Mouse (Mus musculus) liver (tissue): ENCODE data around the gene Ear1.
"Not testable (repeated sequence)": the region's sequence is repeated elsewhere in the genome, so short reads cannot be mapped to it uniquely, and the experiment has no call there.

Experiments used
- DNase-seq: peaks from one replicate; pipeline ENCODE4 v3.0.0-alpha.2; 2020; ENCODE audit warnings: mixed read lengths

Gene Ear1

GRCm38 (mm10) chr14:43875417-43875816, at the start of gene Ear1:
Ear1 (minus strand) TSS chr14:43875517.
- not testable (repeated sequence) for DNase-seq

- DNase-seq, result peak; percentile 84
Observed at GRCm38 (mm10) chr14:43924688-43925403, 49.5 kb upstream of the Ear1 start, which contains the start of gene Gm8113. Gm8113 (plus strand) TSS chr14:43925390.

DNA sequence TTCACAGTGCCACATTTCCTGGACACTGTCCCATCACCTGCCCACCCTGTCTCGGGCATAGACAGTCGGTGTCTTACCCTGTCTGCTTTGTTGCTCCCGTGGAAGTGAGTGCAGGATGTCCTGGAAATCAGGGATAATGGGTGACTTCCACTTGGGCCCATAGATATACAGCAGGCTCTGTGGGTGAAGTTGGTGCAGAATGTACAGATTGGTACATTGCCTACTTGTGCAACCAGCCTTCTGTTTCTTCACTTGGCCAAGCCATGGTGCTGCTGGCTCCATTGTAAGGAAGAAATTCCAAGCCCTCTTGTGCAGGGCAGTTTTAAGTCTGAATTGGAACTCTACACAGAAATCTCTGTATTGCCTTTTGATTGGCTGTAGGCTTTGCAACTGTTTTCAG, 48.1 kb upstream of the Ear1 start, which contains the start of gene Ear10:
TSS of gene Ear10 (minus strand) at position 101 of the 400 bp plus-strand sequence.
- not testable (repeated sequence) for DNase-seq

- DNase-seq, result not testable (repeated sequence)
Observed at GRCm38 (mm10) chr14:43918214-43918613, 42.9 kb upstream of the Ear1 start.

DNA sequence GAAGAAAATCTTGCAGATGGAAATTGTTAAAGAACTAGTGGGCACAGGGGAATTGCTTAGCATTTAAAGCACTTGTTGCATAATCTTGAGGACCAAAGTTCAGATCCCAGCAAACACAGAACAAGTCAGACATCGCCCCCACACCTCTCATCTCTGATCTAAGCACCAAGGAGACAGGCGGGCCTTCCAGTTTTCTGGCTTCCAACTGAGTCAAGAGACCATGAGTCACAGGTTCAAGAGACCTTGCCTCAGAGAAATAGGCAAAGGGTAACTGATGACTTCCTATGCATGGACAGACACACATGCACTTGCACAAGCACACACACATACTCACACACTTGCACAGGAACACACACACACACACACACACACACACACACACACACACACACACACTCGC, 23.3 kb upstream of the Ear1 start:
- not testable (repeated sequence) for DNase-seq

DNA sequence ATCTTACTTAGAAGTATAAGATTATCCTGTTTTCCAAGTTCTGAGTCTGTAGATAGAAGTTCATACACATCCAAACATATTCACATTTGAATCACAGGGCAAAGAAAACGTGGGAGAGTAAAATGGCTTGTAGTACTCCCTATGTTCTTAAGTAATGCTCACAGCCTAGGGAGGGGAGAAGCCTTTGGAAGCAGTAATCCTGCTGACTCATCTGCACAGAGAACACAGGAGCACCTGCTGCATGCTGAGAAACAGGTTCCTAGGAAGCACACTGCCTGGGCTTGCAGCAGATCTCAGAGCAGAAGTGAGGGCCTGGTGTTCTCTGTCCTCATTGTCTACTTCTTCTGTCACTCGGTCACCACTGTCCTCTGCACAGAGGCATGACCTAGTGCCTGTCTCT, 20.0 kb upstream of the Ear1 start:
- DNase-seq, result not testable (repeated sequence)

GRCm38 (mm10) chr14:43891288-43891687, 16.0 kb upstream of the Ear1 start:
- not testable (repeated sequence) for DNase-seq

- not testable (repeated sequence) for DNase-seq
Observed at GRCm38 (mm10) chr14:43886235-43886634, 10.9 kb upstream of the Ear1 start.

DNA sequence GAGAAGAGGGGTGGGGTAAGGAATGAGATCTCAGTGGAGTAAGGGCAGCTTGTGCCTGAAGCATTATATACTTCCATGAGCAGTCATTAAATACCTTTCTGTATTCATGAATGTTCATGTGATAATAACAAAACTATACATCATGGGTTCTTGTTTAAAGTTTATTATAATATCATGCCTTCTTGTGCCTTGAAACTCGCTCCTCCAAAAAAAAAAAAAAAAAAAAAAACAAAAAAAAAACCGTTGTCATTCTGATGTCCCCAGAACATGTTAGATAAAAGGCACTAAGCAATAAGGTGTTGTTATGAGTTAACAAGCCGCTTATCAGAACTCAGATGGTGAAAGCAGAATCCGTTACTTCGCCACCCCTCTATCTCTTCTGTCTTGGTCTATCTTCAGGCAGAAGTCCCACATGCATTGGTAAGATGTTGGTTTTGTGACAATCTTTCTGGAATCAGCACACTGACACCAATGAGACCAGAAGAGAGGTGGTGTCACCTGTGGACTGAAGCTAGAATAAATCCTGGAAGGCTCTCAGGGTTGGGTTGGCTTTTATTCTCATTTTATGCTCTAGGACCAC, 4.7 kb upstream of the Ear1 start:
- DNase-seq, result not testable (repeated sequence)

DNA sequence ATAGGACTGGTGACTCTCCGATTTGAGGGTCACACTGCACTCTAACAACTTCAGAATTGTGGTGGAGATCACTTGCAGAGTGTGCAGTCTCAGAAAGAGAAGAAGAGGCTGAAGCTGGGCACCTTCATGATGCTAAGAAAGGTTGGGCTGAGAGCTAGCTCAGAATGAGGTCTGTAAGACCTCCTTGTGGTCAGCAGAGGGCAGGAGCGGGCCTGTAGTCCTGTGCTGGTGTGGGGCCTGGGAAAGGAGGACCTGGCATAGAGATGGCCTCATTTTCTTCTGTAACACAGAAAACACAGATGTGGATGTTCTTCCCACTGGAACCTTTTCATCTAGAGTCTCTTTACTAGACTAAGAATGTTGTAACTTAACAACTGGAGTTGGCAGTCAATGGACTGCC, 2.5 kb upstream of the Ear1 start:
- not testable (repeated sequence) for DNase-seq

GRCm38 (mm10) chr14:43874862-43875261, 455 bp downstream of the Ear1 start:
- not testable (repeated sequence) for DNase-seq

DNA sequence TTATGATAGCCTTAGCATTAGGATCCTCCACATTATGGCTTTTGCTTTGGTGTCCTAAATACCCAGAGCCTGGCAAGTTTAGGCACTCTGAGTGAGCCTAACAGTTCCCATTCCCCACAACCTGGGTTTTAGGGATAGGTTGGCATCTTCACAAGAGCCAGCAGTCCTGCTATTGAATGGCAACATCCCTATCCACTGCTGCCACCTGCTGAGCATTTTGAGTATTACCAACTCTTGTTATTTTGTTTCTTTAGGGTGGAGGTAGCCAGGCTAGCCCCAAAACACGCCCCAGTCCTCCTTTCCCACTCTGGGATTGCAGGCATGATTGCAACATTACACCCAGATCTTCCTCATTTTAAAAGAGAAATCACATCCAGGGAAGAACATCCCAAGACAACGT, 14.8 kb downstream of the Ear1 start:
- DNase-seq, result not testable (repeated sequence)

DNA sequence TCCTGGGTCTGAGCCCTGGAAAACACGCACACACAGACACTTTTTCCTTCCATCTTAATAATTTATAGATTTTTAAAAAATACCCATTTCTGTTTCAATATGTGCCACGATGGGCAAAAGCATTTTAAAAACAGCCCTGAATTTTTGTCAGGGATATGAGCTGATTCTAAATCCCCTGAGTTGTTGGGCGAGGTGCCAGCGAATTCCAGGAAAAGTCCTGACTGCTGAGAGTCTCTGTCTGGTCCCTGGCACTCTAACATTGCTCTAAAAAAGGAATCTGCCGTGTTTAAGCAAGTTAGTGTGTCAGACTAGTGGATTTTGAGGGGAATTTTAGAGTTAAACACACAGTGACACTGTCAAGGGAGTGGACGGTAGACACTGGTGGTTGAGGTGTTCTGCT, 15.9 kb downstream of the Ear1 start:
- DNase-seq, result not testable (repeated sequence)

- not testable (repeated sequence) for DNase-seq
Observed at GRCm38 (mm10) chr14:43843949-43844573, 31.3 kb downstream of the Ear1 start.

GRCm38 (mm10) chr14:43840976-43841375, 34.3 kb downstream of the Ear1 start:
- not testable (repeated sequence) for DNase-seq

DNA sequence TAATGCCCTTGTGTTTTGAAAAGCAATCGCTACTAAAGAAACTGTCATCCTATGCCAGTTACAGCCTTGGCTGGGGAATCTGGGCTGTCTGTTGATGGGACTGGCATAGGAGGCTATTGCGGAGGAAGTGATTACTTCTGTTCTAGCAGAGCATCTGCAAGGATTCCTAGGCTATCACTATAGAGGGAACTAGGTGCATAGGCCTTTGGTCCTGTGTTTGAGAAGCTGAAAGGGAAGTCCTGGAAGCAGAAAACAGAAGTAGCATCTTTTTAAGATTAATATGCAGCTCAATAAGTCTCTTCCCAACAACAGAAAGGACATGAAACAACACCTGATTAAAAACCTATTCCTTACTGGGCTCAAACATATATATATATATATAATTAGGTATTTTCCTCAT, 40.0 kb downstream of the Ear1 start:
- DNase-seq, result not testable (repeated sequence)

GRCm38 (mm10) chr14:43830385-43830784, 44.9 kb downstream of the Ear1 start:
- DNase-seq, result not testable (repeated sequence)

DNA sequence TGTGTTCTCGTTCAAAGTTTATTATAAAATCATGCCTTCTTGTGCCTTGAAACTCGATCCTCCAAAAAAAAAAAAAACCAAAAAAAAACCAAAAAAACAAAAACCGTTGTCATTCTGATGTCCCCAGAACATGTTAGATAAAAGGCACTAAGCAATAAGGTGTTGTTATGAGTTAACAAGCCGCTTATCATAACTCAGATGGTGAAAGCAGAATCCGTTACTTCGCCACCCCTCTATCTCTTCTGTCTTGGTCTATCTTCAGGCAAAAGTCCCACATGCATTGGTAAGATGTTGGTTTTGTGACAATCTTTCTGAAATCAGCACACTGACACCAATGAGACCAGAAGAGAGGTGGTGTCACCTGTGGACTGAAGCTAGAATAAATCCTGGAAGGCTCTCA, 51.1 kb downstream of the Ear1 start:
- not testable (repeated sequence) for DNase-seq

DNA sequence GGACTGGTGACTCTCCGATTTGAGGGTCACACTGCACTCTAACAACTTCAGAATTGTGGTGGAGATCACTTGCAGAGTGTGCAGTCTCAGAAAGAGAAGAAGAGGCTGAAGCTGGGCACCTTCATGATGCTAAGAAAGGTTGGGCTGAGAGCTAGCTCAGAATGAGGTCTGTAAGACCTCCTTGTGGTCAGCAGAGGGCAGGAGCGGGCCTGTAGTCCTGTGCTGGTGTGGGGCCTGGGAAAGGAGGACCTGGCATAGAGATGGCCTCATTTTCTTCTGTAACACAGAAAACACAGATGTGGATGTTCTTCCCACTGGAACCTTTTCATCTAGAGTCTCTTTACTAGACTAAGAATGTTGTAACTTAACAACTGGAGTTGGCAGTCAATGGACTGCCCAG, 53.4 kb downstream of the Ear1 start:
- DNase-seq, result not testable (repeated sequence)

GRCm38 (mm10) chr14:43812458-43812857, 62.9 kb downstream of the Ear1 start:
- peak; percentile 51 for DNase-seq

DNA sequence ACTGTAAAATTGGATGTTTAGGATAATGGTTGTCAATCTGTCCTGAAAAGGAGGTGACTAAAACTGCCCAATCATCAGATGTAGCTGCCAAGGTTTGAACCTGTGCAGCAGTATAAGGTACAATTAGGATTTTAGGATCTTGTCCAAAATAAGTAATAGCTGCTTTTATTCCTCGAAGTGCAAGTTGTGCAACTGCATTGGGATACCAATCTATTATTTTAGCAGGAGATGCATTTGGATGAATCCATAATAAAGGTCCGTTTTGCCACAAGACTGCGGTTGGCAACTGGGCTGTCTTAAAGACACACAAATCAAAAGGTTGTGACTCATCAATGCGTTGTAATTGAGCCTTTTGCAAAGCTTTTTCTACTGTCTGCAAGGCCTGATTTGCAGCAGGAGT, 67.2 kb downstream of the Ear1 start:
- DNase-seq, result not testable (repeated sequence)

GRCm38 (mm10) chr14:43804435-43804834, 70.9 kb downstream of the Ear1 start:
- DNase-seq, result not testable (repeated sequence)

DNA sequence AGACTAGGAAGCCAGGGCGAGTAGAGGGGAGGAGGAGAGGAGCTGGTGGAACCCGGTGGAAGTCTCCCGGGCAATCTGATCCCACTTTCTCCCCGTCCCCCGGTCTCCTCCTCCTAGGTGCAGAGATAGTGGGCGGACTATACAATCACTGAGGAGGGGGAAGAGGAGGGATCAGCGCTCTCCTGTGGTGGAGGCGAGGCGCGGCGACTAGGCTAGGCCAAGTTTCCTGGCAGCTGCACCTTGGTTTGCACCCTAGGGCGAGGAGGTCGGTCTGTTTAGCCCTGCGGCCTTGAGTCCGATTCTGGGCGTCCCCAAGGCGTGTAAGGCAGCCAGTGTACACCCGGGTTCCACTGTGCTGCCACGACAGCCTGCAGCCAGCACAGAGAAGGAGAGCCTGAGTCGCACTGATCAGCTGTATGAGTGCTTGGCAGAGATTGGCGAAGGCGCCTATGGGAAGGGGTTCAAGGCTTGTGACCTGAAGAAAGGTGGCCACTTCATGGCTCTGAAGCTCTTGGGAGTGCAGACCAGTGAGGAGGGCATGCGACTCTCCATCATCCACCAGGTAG, 78.3 kb downstream of the Ear1 start:
- DNase-seq, result peak; percentile 2
